Mouse (Mus musculus) intestine, postnatal 0 days (tissue): Measurements from ENCODE around the gene Csdc2. TPM values are rescaled to one million over a fixed set of nuclear protein-coding genes. Genes with fewer than 3 reads are reported as not detected.

ENCODE experiments used
- ATAC-seq: fragments of 200-750 bp; cut with Nextera tagmentation; 2 replicates; pipeline ENCODE4 v1.8.0; 2017; ENCODE audit warnings: mild to moderate bottlenecking, moderate TSS enrichment, moderate library complexity
- H3K27ac ChIP-seq: fragments of 300-500 bp; sonication (generic); 2 replicates; pipeline ENCODE4 v1.5.1; 2014; ENCODE audit warnings: mild to moderate bottlenecking, low read depth, low read length, moderate library complexity
- H3K27me3 ChIP-seq: fragments of 300-500 bp; sonication (generic); replicated peaks from 2 replicates; pipeline ENCODE4 v1.6.1; 2014; ENCODE audit warnings: low read length, mixed read lengths; ENCODE audit not compliant: control insufficient read depth, insufficient read depth
- H3K36me3 ChIP-seq: fragments of 300-500 bp; sonication (generic); 2 replicates; pipeline ENCODE4 v1.6.1; 2014; ENCODE audit warnings: mild to moderate bottlenecking, moderate library complexity; ENCODE audit not compliant: control insufficient read depth, insufficient read depth
- H3K4me1 ChIP-seq: fragments of 300-500 bp; sonication (generic); replicated peaks from 2 replicates; pipeline ENCODE4 v1.6.1; 2014; ENCODE audit warnings: antibody characterized with exemption, low read length, mixed read lengths; ENCODE audit not compliant: control insufficient read depth, insufficient read depth
- H3K4me2 ChIP-seq: fragments of 300-500 bp; sonication (generic); replicated peaks from 2 replicates; pipeline ENCODE4 v1.6.1; 2014; ENCODE audit warnings: low read depth, mild to moderate bottlenecking, moderate library complexity
- H3K4me3 ChIP-seq: fragments of 300-500 bp; sonication (generic); 2 replicates; pipeline ENCODE4 v1.5.1; 2014; ENCODE audit warnings: low read depth, low read length
- H3K9ac ChIP-seq: fragments of 300-500 bp; sonication (generic); 2 replicates; pipeline ENCODE4 v1.6.1; 2014; ENCODE audit warnings: mild to moderate bottlenecking, low read depth, low read length
- H3K9me3 ChIP-seq: fragments of 300-500 bp; sonication (generic); 2 replicates; pipeline ENCODE4 v1.6.1; 2016; ENCODE audit warnings: mixed run types; ENCODE audit not compliant: control insufficient read depth
- CTCF ChIP-seq: sonication (generic); IDR thresholded peaks from 2 replicates; pipeline ENCODE4 v1.5.1; 2016; ENCODE audit warnings: low read depth, mild to moderate bottlenecking, control low read depth, antibody characterized with exemption, moderate library complexity
- WGBS: fragments of 180-500 bp; shearing (Covaris S2); extraction: QIAGEN DNeasy Blood & Tissue Kit; methylation state at CpG from one replicate; pipeline ENCODE4 v1.1.7; 2014; 5-methylcytosine and 5-hydroxymethylcytosine counted together
- polyA plus RNA-seq: library from polyadenylated mRNA; unstranded; fragments of >200 nt; fragmentation: Nextera tagmentation; extraction: Ambion mirVana; gene quantifications from 2 replicates; pipeline ENCODE4 v1.2.1, GENCODE M21; 2015

The Csdc2 gene
- polyA plus RNA-seq, 1 experiment from 2014 or later, result 4.9 TPM

DNA sequence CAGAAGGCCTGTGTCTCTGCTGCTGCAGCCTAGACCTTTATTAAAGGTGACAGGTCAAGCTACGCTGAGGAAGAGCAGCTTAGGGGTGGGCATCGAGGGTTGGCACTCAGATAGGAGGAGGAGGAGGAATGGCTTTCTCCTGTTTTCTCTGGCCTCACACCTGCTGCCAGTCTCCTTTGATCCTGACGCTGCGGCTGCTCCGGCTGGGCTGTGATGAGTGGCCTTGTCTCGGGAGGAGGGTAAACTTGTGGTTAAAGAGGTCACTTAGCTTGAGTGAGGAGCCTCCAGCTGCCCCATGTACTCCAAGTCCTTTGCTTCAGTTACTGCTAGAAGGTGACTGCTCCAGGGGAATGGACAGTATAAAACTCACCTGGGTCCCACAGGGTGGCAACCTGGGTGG lies 57.4 kb downstream of the Csdc2 start:
- no peak overlapping the region for H3K4me2 ChIP-seq
- no peak overlapping the region for H3K4me3 ChIP-seq
- no peak overlapping the region for H3K9ac ChIP-seq
- WGBS, result 80% methylated on average over 6 of the region's 6 CpGs
- ATAC-seq, result no peak
- TF ChIP-seq CTCF, result no peak
- H3K27ac ChIP-seq, result no peak overlapping the region
- H3K9me3 ChIP-seq, result no peaks in the 10 kb centered on the region
- H3K36me3 ChIP-seq, result peaks cover 43% of the 10 kb centered on the region
- no peaks in the 10 kb centered on the region for H3K4me1 ChIP-seq
- H3K27me3 ChIP-seq, result no peaks in the 10 kb centered on the region

Other genes starting within 250 kb of the Csdc2 start
- gene Chadl, start 239.5 kb upstream of the Csdc2 start, polyA plus RNA-seq, result 1.6 TPM in 2 replicates
- gene Zc3h7b, start 191.7 kb upstream of the Csdc2 start, polyA plus RNA-seq, result 5.6 and 7.3 TPM in 2 replicates
- gene Rangap1, start 191.2 kb upstream of the Csdc2 start, polyA plus RNA-seq, result 20.6 and 21.9 TPM in 2 replicates
- gene Tef, start 134.3 kb upstream of the Csdc2 start, polyA plus RNA-seq, result 13.4 and 16.0 TPM in 2 replicates
- gene Tob2, start 78.0 kb upstream of the Csdc2 start, polyA plus RNA-seq, result 19.8 and 22.1 TPM in 2 replicates
- gene Phf5a, start 64.8 kb upstream of the Csdc2 start, polyA plus RNA-seq, result 75.9 and 79.2 TPM in 2 replicates
- 192 and 209 TPM in 2 replicates for gene Aco2, start 64.5 kb upstream of the Csdc2 start, polyA plus RNA-seq
- gene Polr3h, start 10.5 kb upstream of the Csdc2 start, polyA plus RNA-seq, result 114 and 123 TPM in 2 replicates
- 14.5 and 15.8 TPM in 2 replicates for gene Pmm1, start 24.2 kb downstream of the Csdc2 start, polyA plus RNA-seq
- gene 1700029P11Rik, start 43.8 kb downstream of the Csdc2 start, polyA plus RNA-seq, result not detected in 2 replicates
- 22.6 and 23.2 TPM in 2 replicates for gene Xrcc6, start 51.1 kb downstream of the Csdc2 start, polyA plus RNA-seq
- gene Desi1, start 97.1 kb downstream of the Csdc2 start, polyA plus RNA-seq, result 10.0 and 12.1 TPM in 2 replicates
- 86.1 and 99.0 TPM in 2 replicates for gene Snu13, start 110.8 kb downstream of the Csdc2 start, polyA plus RNA-seq
- not detected in 2 replicates for gene 4930407I10Rik, start 122.4 kb downstream of the Csdc2 start, polyA plus RNA-seq
- not detected in 2 replicates for gene Mei1, start 133.2 kb downstream of the Csdc2 start, polyA plus RNA-seq
- gene Ccdc134, start 191.2 kb downstream of the Csdc2 start, polyA plus RNA-seq, result 3.5 and 4.2 TPM in 2 replicates
- 68.7 and 69.5 TPM in 2 replicates for gene Srebf2, start 210.4 kb downstream of the Csdc2 start, polyA plus RNA-seq